Mouse (Mus musculus): ENCODE data around the gene Xlr3a. TPM values are rescaled to one million over a fixed set of nuclear protein-coding genes. Genes with fewer than 3 reads are reported as not detected.
A peak's percentile ranks its signal among the peaks of the same experiment; 100 is the strongest.
"Not testable (repeated sequence)": the region's sequence is repeated elsewhere in the genome, so short reads cannot be mapped to it uniquely, and the experiment has no call there.

Xlr3a gene
- total RNA-seq (2021): 1 to 10 TPM; 2.2 to 2.7 TPM

GRCm38 (mm10) chrX:73096941-73097508, at the start of gene Xlr3a:
Xlr3a (minus strand) TSS chrX:73097095.
- DNase-seq: peak in 1 of 2 experiments; percentile 3

- DNase-seq: not testable (repeated sequence)
Measured at GRCm38 (mm10) chrX:73143218-73143618, 46.3 kb upstream of the Xlr3a start.

GRCm38 (mm10) chrX:73122859-73123829, 26.2 kb upstream of the Xlr3a start:
- not testable (repeated sequence) for DNase-seq

DNA sequence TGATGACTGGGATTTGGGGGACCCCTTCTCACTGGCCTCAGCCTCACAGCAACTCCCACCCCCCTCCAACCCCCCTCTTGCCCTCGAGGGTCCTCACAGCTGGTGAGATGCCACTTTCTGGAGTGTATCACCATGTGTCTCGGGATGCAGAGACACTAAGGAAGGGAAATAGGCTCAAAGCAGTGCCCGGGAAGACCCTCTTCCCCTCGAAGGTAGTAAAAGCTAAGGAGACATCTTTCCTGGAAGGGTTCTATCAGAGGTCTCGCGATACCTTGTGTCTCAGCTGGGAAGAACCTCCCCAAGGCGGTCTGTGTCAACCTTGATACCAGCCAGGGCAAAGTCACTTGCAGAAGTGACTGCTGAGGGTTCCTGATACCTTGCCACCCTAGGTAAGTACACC, 19.9 kb upstream of the Xlr3a start, which contains the start of gene Gm14685:
TSS of gene Gm14685 (plus strand) at position 301 of the 400 bp plus-strand sequence.
- not testable (repeated sequence) for DNase-seq

DNA sequence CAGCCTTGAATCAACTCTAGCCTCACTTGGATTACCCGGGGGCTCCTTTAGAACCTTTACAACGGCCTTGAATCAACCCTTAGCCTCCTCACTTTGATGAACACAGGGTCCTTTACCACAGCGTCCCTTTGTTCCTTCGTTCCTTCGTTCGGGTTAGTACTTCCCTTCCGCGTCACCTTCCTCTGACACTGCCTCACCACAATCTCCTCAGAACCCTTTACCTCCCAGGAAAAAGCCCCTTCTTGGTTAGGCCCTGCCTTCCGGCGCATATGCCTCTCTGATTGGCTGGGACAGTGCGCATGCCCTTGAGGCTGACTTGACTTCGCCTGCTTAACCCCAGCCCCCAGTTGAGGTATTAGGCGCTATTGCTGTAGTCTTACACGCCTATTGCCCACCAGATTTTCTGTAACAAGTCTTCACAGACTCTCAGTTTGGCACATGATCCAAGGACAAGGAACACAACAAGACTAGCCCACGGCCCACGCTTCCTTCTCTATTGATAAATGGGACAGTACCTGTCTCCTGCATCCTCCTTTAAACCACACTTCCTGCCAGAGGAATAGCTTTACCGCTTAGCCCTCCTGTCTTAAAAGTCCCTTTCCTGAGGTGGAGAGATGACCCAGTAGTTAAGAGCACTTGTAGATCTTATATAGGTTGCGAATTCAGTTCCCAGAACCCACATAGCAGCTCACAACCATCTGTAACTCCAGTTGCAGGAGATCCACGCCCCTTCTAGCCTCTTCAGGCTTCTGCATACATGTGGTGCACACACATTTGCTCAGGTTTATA, 14.4 kb downstream of the Xlr3a start, which contains the start of gene Xlr4a:
TSS of gene Xlr4a (minus strand) at position 212 of the 789 bp plus-strand sequence.
- DNase-seq: not testable (repeated sequence)

- DNase-seq: not testable (repeated sequence)
Measured at GRCm38 (mm10) chrX:73066765-73067312, 30.1 kb downstream of the Xlr3a start.

DNA sequence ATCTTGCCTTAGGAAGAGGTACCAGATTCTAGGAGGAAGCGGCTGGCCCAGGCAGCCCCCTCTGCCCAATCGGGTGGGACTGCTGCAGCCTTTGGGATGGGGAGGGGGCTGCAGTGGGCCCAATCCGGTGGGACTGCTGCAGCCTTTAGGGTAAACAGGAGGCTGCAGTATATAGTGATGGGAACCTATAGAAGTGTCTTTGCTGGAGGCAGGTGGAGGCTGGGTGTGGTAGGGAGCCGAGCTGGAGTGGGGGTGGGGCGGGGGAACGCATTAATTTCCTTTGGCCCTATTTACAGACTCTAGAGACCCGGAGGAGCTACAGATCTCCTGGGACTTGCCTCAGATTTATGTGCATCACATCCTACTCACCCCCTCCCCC, 32.5 kb downstream of the Xlr3a start, which contains the start of gene Pnma3:
TSS of gene Pnma3 (plus strand) at position 373 of the 379 bp plus-strand sequence.
- DNase-seq: no peak

DNA sequence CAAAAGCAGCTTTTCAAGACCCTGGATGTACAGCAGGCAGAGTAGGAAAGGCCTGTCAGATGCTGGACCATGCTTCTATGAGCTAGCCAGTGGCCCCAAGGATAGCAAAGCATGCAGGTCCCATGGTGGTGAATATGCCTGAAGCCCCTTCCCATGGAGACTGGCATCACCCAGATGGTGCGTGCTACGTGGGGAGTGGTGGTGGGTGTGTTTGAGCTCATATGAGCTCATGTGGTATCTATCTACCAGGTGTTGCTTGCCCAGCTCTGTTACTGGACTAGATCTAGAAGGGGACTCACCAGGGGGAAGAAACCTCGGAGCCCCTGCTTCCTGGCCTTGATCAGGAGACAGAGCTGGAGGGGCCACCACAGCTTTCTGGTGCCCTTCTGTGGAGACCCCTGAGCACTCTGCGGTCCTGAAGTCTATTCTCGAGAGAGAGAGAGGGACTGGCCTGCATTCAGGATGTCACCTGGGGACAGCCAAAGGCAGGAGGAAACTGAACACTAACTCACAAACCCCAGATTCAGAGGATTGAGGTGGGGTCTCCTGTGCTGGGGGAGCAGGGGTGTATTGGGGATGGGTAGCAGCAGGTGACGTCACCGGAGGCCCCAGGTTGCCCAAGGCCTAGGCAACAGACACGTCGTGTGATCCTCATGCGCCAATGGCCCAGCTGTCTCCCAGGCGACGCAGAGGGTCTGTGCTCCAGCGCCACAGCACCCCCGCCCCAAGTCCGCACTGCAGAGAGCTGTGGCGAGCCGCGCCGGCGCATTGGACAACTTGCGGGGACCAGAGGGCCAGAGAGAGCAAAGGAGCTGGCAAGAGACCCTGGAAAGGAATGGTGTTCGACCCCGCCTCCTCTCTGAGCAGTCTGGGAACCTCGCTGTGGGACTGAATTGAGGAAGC, 33.1 kb downstream of the Xlr3a start:
- peak; percentile 15 to 33 for DNase-seq

DNA sequence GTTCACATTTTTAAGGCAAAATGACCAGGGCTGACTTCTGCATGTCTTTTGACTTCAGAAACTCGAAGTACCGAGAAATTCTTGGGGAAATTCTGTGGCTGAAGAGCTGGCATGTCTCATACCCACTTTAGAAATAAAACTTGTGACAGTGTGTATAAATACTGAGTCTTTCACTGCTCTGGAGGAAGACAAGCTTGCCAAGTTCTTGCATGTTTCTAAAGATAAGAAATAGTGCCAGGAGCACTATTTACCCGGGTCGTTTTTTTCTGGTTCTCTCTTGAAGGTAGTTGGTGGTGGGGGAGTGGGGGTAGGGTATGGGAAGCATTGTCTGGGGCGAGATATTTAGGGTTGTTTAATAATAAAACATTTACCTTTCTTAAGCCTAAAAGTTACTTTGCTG, 34.6 kb downstream of the Xlr3a start:
- DNase-seq: no peak

DNA sequence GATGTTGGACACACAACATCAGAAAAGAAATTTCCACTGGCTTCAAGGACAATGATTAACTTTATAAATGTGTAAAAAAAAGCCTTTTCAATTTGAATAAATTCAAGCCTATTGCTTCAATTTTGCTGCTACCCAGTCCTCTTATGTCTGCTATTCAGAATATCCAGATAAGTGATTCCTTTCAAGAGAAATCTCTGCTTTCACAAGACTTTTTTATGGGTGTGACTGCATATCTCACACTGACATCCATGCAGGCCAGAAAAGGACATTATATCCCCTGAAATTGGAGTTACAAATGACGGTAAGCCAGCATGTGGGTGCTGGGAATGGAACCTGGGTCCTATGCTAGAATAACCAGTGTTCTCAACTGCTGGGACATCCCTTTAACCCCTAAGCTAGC, 35.4 kb downstream of the Xlr3a start:
- DNase-seq: no peak

DNA sequence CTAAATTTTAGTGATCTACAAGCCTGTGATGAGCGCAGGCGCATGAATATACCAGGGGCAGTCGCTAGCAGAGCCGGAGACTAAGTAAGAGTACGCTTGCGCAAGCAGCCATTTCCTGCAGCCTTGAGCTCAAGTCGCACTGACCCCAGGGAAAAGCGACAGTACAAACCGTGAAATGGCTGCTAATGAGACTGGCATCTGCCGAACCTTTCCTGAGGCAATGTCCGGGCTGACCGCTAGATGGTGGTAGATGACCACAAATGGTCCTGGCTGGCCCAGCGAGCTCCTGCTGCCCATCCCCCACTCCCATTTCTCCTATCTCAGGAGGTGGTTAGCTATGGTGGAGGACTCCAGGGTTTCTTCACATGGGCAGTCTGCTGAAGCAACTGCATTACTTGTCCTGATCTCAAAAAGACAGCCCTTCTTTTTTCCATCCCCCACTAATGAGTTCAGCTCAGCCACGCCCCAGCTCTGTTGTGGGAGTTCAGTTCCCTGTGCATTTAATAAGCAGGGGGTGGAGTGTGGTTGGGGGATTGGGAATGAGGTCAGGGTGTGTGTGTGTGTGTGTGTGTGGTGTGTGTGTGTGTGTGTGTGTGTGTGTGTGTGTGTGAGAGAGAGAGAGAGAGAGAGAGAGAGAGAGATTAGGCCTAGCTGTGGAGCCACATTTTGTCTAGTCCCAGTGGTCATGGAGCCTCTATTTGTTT, 42.9 kb downstream of the Xlr3a start:
- peak; percentile 88 to 91 for DNase-seq

- DNase-seq: no peak
Measured at GRCm38 (mm10) chrX:73039666-73040065, 57.2 kb downstream of the Xlr3a start.

- DNase-seq: no peak
Measured at GRCm38 (mm10) chrX:73038831-73039230, 58.1 kb downstream of the Xlr3a start.

DNA sequence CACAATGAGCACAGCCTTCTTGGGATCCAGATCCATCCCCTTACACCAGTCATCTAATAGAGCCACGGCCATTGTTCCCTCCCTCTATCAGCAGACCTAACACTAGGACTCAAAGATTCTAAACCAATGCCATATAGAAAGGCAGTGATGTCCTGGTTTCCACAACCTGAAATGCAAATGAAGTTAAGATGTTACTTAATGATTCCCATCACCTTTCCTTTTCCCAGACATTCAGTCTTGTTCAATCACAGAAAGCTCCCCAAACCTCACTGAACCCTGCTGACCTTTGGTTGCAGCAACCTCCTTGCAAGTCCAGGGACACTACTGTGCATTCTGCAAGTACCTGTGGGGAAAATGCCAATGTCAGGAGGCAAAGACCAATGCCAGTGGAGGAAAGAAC, 59.9 kb downstream of the Xlr3a start, which contains the start of gene Pnma5:
TSS of gene Pnma5 (minus strand) at position 101 of the 400 bp plus-strand sequence.
- DNase-seq: no peak

Other genes with a start within 250 kb of the Xlr3a start
- gene Cetn2, start 178.7 kb downstream of the Xlr3a start, total RNA-seq (2021): 10 to 100 TPM; 47.8 to 52.0 TPM
- gene Nsdhl, start 178.5 kb downstream of the Xlr3a start, total RNA-seq (2021): 10 to 100 TPM; 23.3 to 23.7 TPM
- 1 to 10 TPM in 1 of 2 experiments, under 1 TPM in 1; 0.91 to 1.0 TPM for gene Zfp185, start 109.8 kb downstream of the Xlr3a start, total RNA-seq (2021)
- under 1 TPM; 0.25 to 0.38 TPM for gene Pnma5, start 60.0 kb downstream of the Xlr3a start, total RNA-seq (2021)
- 10 to 100 TPM; 19.4 to 20.1 TPM for gene Pnma3, start 32.3 kb downstream of the Xlr3a start, total RNA-seq (2021)
- gene Xlr4a, start 14.6 kb downstream of the Xlr3a start, total RNA-seq (2021): 1 to 10 TPM in 1 of 2 experiments, not detected in 1; 1.6 TPM
- gene Gm14685, start 20.0 kb upstream of the Xlr3a start, total RNA-seq (2021): 1 to 10 TPM; 2.4 to 2.7 TPM
- not detected for gene Xlr5b, start 51.7 kb upstream of the Xlr3a start, total RNA-seq (2021)
- gene DXBay18, start 52.4 kb upstream of the Xlr3a start, total RNA-seq (2021): 1 to 10 TPM; 1.6 to 2.7 TPM
- not detected for gene Spin2d, start 79.9 kb upstream of the Xlr3a start, total RNA-seq (2021)
- gene Xlr3b, start 95.1 kb upstream of the Xlr3a start, total RNA-seq (2021): 10 to 100 TPM in 1 of 2 experiments, 1 to 10 TPM in 1; 4.1 to 14.2 TPM
- 1 to 10 TPM in 1 of 2 experiments, under 1 TPM in 1; 0.37 to 4.8 TPM for gene Xlr4b, start 117.2 kb upstream of the Xlr3a start, total RNA-seq (2021)
- gene F8a, start 131.2 kb upstream of the Xlr3a start, total RNA-seq (2021): 10 to 100 TPM; 15.2 to 15.6 TPM
- gene Xlr4c, start 146.0 kb upstream of the Xlr3a start, total RNA-seq (2021): under 1 TPM in 1 of 2 experiments, not detected in 1; 0.73 TPM
- gene Xlr3c, start 168.3 kb upstream of the Xlr3a start, total RNA-seq (2021): not detected
- under 1 TPM in 1 of 2 experiments, not detected in 1; 0.33 TPM for gene Xlr5a, start 195.9 kb upstream of the Xlr3a start, total RNA-seq (2021)
- gene Xlr5c, start 195.9 kb upstream of the Xlr3a start, total RNA-seq (2021): not detected
- gene Gm45015, start 239.7 kb upstream of the Xlr3a start, total RNA-seq (2021): not detected
- 10 to 100 TPM; 11.4 to 11.5 TPM for gene Zfp275, start 245.5 kb upstream of the Xlr3a start, total RNA-seq (2021)

All from layer of hippocampus, postnatal 36 days (tissue).